Mouse (Mus musculus): Measurements from ENCODE around the gene Tmod1. TPM values are rescaled to one million over a fixed set of nuclear protein-coding genes. Genes with fewer than 3 reads are reported as not detected.

Tmod1 gene
- polyA plus RNA-seq, 1 experiment: 1.2 TPM

- Histone ChIP-seq H3K4me1 (ENCODE audit: control insufficient read depth, insufficient read depth, low read length) (peaks cover 12% of the 10 kb centered on the region), H3K27ac (ENCODE audit: insufficient read depth, low read depth, low read length) (no peak overlapping the region), H3K4me3 (ENCODE audit: insufficient read depth, low read length) (no peak overlapping the region)
- TF ChIP-seq POLR2A (IDR thresholded peaks at IDR 0.05; ENCODE audit: borderline replicate concordance, low read depth, low read length) (no peak), CTCF (IDR thresholded peaks at IDR 0.05; ENCODE audit: low read depth, low read length) (no peak)
Observed at GRCm38 (mm10) chr4:46047971-46048370, 9.2 kb downstream of the Tmod1 start.

- Histone ChIP-seq H3K4me3 (ENCODE audit: insufficient read depth, low read length) (no peak overlapping the region), H3K4me1 (ENCODE audit: control insufficient read depth, insufficient read depth, low read length) (peaks cover 9% of the 10 kb centered on the region), H3K27ac (ENCODE audit: insufficient read depth, low read depth, low read length) (no peak overlapping the region)
- TF ChIP-seq POLR2A (IDR thresholded peaks at IDR 0.05; ENCODE audit: borderline replicate concordance, low read depth, low read length) (no peak), CTCF (IDR thresholded peaks at IDR 0.05; ENCODE audit: low read depth, low read length) (no peak)
Observed at GRCm38 (mm10) chr4:46048418-46048817, 9.7 kb downstream of the Tmod1 start.

- no peaks in the 10 kb centered on the region; the same call in 1 of the 2 replicates for H3K4me1 ChIP-seq (ENCODE audit: control insufficient read depth, insufficient read depth, low read length)
- H3K4me3 ChIP-seq (ENCODE audit: insufficient read depth, low read length): no peak overlapping the region
- TF ChIP-seq POLR2A (IDR thresholded peaks at IDR 0.05; ENCODE audit: borderline replicate concordance, low read depth, low read length) (no peak), CTCF (IDR thresholded peaks at IDR 0.05; ENCODE audit: low read depth, low read length) (no peak)
- no peak overlapping the region for H3K27ac ChIP-seq (ENCODE audit: insufficient read depth, low read depth, low read length)
Observed at GRCm38 (mm10) chr4:46053323-46054107, 14.8 kb downstream of the Tmod1 start.

GRCm38 (mm10) chr4:46056163-46056562 is 17.4 kb downstream of the Tmod1 start:
- Histone ChIP-seq H3K4me3 (ENCODE audit: insufficient read depth, low read length) (no peak overlapping the region), H3K4me1 (ENCODE audit: control insufficient read depth, insufficient read depth, low read length) (peaks cover 9% of the 10 kb centered on the region), H3K27ac (ENCODE audit: insufficient read depth, low read depth, low read length) (no peak overlapping the region)
- TF ChIP-seq POLR2A (IDR thresholded peaks at IDR 0.05; ENCODE audit: borderline replicate concordance, low read depth, low read length): no peak
- no peak for TF ChIP-seq CTCF (IDR thresholded peaks at IDR 0.05; ENCODE audit: low read depth, low read length)

GRCm38 (mm10) chr4:46061259-46061962 is 22.7 kb downstream of the Tmod1 start:
- H3K4me3 ChIP-seq (ENCODE audit: insufficient read depth, low read length): no peak overlapping the region
- no peak overlapping the region for H3K27ac ChIP-seq (ENCODE audit: insufficient read depth, low read depth, low read length)
- H3K4me1 ChIP-seq (ENCODE audit: control insufficient read depth, insufficient read depth, low read length): peaks cover 20% of the 10 kb centered on the region
- no peak for TF ChIP-seq POLR2A (IDR thresholded peaks at IDR 0.05; ENCODE audit: borderline replicate concordance, low read depth, low read length)
- no peak for TF ChIP-seq CTCF (IDR thresholded peaks at IDR 0.05; ENCODE audit: low read depth, low read length)

GRCm38 (mm10) chr4:46063841-46064240 is 25.1 kb downstream of the Tmod1 start:
- Histone ChIP-seq H3K4me1 (ENCODE audit: control insufficient read depth, insufficient read depth, low read length) (peaks cover 22% of the 10 kb centered on the region), H3K4me3 (ENCODE audit: insufficient read depth, low read length) (no peak overlapping the region), H3K27ac (ENCODE audit: insufficient read depth, low read depth, low read length) (no peak overlapping the region)
- no peak for TF ChIP-seq POLR2A (IDR thresholded peaks at IDR 0.05; ENCODE audit: borderline replicate concordance, low read depth, low read length)

- Histone ChIP-seq H3K4me1 (ENCODE audit: control insufficient read depth, insufficient read depth, low read length) (peaks cover 21% of the 10 kb centered on the region), H3K27ac (ENCODE audit: insufficient read depth, low read depth, low read length) (no peak overlapping the region), H3K4me3 (ENCODE audit: insufficient read depth, low read length) (no peak overlapping the region)
- TF ChIP-seq CTCF (IDR thresholded peaks at IDR 0.05; ENCODE audit: low read depth, low read length) (no peak), POLR2A (IDR thresholded peaks at IDR 0.05; ENCODE audit: borderline replicate concordance, low read depth, low read length) (no peak)
Observed at GRCm38 (mm10) chr4:46064263-46064662, 25.5 kb downstream of the Tmod1 start.

- peaks cover 16% of the 10 kb centered on the region for H3K4me1 ChIP-seq (ENCODE audit: control insufficient read depth, insufficient read depth, low read length)
- H3K27ac ChIP-seq (ENCODE audit: insufficient read depth, low read depth, low read length): no peak overlapping the region
- no peak overlapping the region for H3K4me3 ChIP-seq (ENCODE audit: insufficient read depth, low read length)
- TF ChIP-seq CTCF (IDR thresholded peaks at IDR 0.05; ENCODE audit: low read depth, low read length) (no peak), POLR2A (IDR thresholded peaks at IDR 0.05; ENCODE audit: borderline replicate concordance, low read depth, low read length) (no peak)
Observed at GRCm38 (mm10) chr4:46064961-46065360, 26.2 kb downstream of the Tmod1 start.

- no peak for TF ChIP-seq POLR2A (IDR thresholded peaks at IDR 0.05; ENCODE audit: borderline replicate concordance, low read depth, low read length)
- TF ChIP-seq CTCF (IDR thresholded peaks at IDR 0.05; ENCODE audit: low read depth, low read length): no peak
- Histone ChIP-seq H3K4me1 (ENCODE audit: control insufficient read depth, insufficient read depth, low read length) (peaks cover 13% of the 10 kb centered on the region), H3K4me3 (ENCODE audit: insufficient read depth, low read length) (no peak overlapping the region), H3K27ac (ENCODE audit: insufficient read depth, low read depth, low read length) (peak overlapping the region; percentile 31)
Observed at GRCm38 (mm10) chr4:46065695-46066340, 27.1 kb downstream of the Tmod1 start.

- H3K4me3 ChIP-seq (ENCODE audit: insufficient read depth, low read length): no peak overlapping the region
- TF ChIP-seq CTCF (IDR thresholded peaks at IDR 0.05; ENCODE audit: low read depth, low read length) (no peak), POLR2A (IDR thresholded peaks at IDR 0.05; ENCODE audit: borderline replicate concordance, low read depth, low read length) (no peak)
- H3K27ac ChIP-seq (ENCODE audit: insufficient read depth, low read depth, low read length): no peak overlapping the region
- H3K4me1 ChIP-seq (ENCODE audit: control insufficient read depth, insufficient read depth, low read length): peaks cover 11% of the 10 kb centered on the region
Observed at GRCm38 (mm10) chr4:46068060-46068459, 29.3 kb downstream of the Tmod1 start.

Data from bone marrow macrophage, adult 2 months (primary cell).